8 mouse cellular contexts compared by ENCODE assay signal in the genomic region with DNA sequence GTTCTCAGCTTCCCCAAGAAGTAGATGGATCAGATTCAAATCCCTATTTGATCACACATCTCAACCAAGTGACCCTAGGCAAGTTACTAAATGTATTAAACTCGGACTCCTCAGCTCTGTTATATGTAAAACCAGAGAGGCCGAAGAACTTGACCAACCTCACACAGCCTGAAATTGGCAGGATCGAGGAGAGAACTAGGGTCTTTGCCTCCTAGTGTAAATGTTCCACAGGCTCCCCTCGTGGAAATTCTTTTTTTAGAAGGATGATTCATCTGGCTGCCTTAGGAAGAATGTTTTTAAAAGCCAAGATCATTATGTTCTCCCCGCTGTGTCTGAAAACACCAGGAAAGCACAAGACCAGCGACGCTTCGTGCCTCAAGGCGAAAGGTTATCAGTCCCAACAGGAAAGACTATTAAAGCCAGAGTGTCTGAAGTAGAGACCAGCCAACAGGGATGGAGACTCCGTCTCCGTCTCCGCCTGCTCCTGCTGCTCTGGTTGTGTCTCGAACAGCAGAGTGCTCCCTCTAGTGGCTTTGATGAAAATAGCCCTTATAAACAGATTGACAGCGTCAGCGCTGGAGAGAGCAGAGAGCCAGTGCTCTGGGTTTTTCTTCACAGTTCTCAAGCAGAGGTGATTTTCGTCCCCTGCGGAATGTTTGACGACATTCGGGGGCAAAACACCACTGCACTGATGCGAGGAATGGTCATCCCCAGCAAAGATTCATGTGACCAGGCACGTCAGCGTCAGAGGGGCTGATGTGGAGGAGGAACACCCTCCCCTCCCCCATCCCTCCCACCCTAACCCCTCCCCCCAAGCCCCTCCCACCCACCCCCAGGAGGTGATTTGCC. TPM values are rescaled to one million over a fixed set of nuclear protein-coding genes. Genes with fewer than 3 reads are reported as not detected.
DNase-seq lines count a peak whose midpoint lies in the region; ATAC-seq and TF ChIP-seq lines count a peak whose summit lies in the region.

No protein-coding gene starts in this region.

- H3K9me3 ChIP-seq in forebrain, postnatal 0 days (ENCODE audit: low read length) = no peaks in the 10 kb centered on the region
- no peaks in the 10 kb centered on the region for H3K9me3 ChIP-seq in lung, embryonic 14.5 days (ENCODE audit: low read depth, low read length)

- H3K27me3 ChIP-seq in cerebellum, adult 2 months (ENCODE audit: control insufficient read depth, insufficient read depth, low read length) = no peaks in the 10 kb centered on the region
- H3K27me3 ChIP-seq in forebrain, postnatal 0 days (ENCODE audit: insufficient read depth, low read length) = no peaks in the 10 kb centered on the region
- no peaks in the 10 kb centered on the region for H3K27me3 ChIP-seq in lung, embryonic 14.5 days (ENCODE audit: insufficient read depth, low read length)

- no peaks in the 10 kb centered on the region for H3K36me3 ChIP-seq in forebrain, postnatal 0 days (ENCODE audit: insufficient read depth)
- H3K36me3 ChIP-seq in lung, embryonic 14.5 days (ENCODE audit: insufficient read depth) = no peaks in the 10 kb centered on the region

- 8% methylated on average over 22 of the region's 22 CpGs for WGBS in cerebellum, adult 2 months
- WGBS in forebrain, postnatal 0 days = 10% methylated on average over 22 of the region's 22 CpGs
- 8% methylated on average over 22 of the region's 22 CpGs for WGBS in lung, embryonic 14.5 days

- peak; percentile 92 for DNase-seq in MN1 (ENCODE audit: low spot score)
- peak; percentile 78 to 87 for DNase-seq in cerebellum, adult 2 months
- peak; percentile 94 for DNase-seq in forebrain, postnatal 0 days
- peak; percentile 75 for DNase-seq in layer of hippocampus, adult 8-10 months (ENCODE audit: low spot score in 2 of 2)
- DNase-seq in lung, embryonic 14.5 days = peak; percentile 95
- DNase-seq in thymus, postnatal 0 days (ENCODE audit: low spot score) = peak; percentile 89

- no peaks in the 10 kb centered on the region for H3K4me1 ChIP-seq in cerebellum, adult 2 months (ENCODE audit: control insufficient read depth, insufficient read depth, low read length)
- H3K4me1 ChIP-seq in forebrain, postnatal 0 days (ENCODE audit: insufficient read depth) = no peaks in the 10 kb centered on the region
- H3K4me1 ChIP-seq in lung, embryonic 14.5 days (ENCODE audit: insufficient read depth) = no peaks in the 10 kb centered on the region

- peak overlapping the region; percentile 47 for H3K4me2 ChIP-seq in forebrain, postnatal 0 days (ENCODE audit: low read depth)
- H3K4me2 ChIP-seq in lung, embryonic 14.5 days = peak overlapping the region; percentile 55

- peak overlapping the region; percentile 76 for H3K4me3 ChIP-seq in cerebellum, adult 2 months (replicated peaks; ENCODE audit: insufficient read depth, low read depth, low read length)
- peak overlapping the region; percentile 36 for H3K4me3 ChIP-seq in forebrain, postnatal 0 days (ENCODE audit: low read depth, low read length)
- H3K4me3 ChIP-seq in lung, embryonic 14.5 days (ENCODE audit: low read depth, low read length) = peak overlapping the region; percentile 27; the same call in 1 of the 2 replicates

- peak; percentile 90 for TF ChIP-seq CTCF in cerebellum, adult 2 months (IDR thresholded peaks at IDR 0.05; ENCODE audit: borderline replicate concordance, insufficient read depth, low read depth, low read length)
- TF ChIP-seq CTCF in forebrain, postnatal 0 days (IDR thresholded peaks at IDR 0.05; ENCODE audit: low read depth) = peak; percentile 93
- TF ChIP-seq CTCF in lung, embryonic 14.5 days (IDR thresholded peaks at IDR 0.05; ENCODE audit: low read depth) = peak; percentile 91

- H3K27ac ChIP-seq in cerebellum, adult 2 months (ENCODE audit: insufficient read depth, low read length) = peak overlapping the region; percentile 12; the same call in 1 of the 2 replicates
- H3K27ac ChIP-seq in forebrain, postnatal 0 days (ENCODE audit: low read depth, low read length) = peak overlapping the region; percentile 76
- H3K27ac ChIP-seq in lung, embryonic 14.5 days (ENCODE audit: low read depth) = no peak overlapping the region; the same call in 1 of the 2 replicates

- peak; percentile 21; the same call in 1 of the 2 replicates for TF ChIP-seq POLR2A in cerebellum, adult 2 months (IDR thresholded peaks at IDR 0.05; ENCODE audit: borderline replicate concordance, insufficient read depth, low read length)

- ATAC-seq in forebrain, postnatal 0 days = peak; percentile 97
- peak; percentile 97 to 99 for ATAC-seq in hematopoietic stem cell, adult 5-6 weeks (replicated peaks in 1 of 2; ENCODE audit: insufficient read depth in 1 of 2, low FRiP score in 2 of 2, low TSS enrichment in 1 of 2, low read depth in 1 of 2, poor library complexity in 2 of 2, severe bottlenecking in 2 of 2)
- ATAC-seq in lung, embryonic 14.5 days (ENCODE audit: insufficient read depth) = peak; percentile 92
- ATAC-seq in neutrophil, adult 5-6 weeks (ENCODE audit: extremely low read depth, insufficient number of reproducible peaks, low FRiP score, poor library complexity, severe bottlenecking) = peak; percentile 92

- H3K9ac ChIP-seq in forebrain, postnatal 0 days = peak overlapping the region; percentile 48; the same call in 1 of the 2 replicates
- 0 out of 2 replicates have a peak overlapping the region, but pooled peaks have one; percentile 40 for H3K9ac ChIP-seq in lung, embryonic 14.5 days

RNA-seq across cellular contexts. Expression of a gene that starts 6.3 kb away (rescaled TPM):
- 19.2 and 21.5 TPM in 2 replicates for polyA plus RNA-seq in cerebellum, adult 2 months (2012; rRNA removed)
- 57.6 and 68.3 TPM in 2 replicates for total RNA-seq in forebrain, postnatal 0 days (2014; rRNA removed)
- 31.8 and 44.2 TPM in 2 replicates for polyA plus RNA-seq in forebrain, postnatal 0 days (2015; fragmentation: Nextera tagmentation; extraction: Ambion mirVana)
- 50.5 and 62.1 TPM in 2 replicates for total RNA-seq in hematopoietic stem cell, adult 5-6 weeks (2017)
- 10 to 100 TPM; 57.5 to 68.1 (median 62.3) TPM for total RNA-seq in layer of hippocampus, adult 8-10 months (2022)
- polyA plus RNA-seq in lung, embryonic 14.5 days (2014; fragmentation: Nextera tagmentation; extraction: Ambion mirVana) = 24.5 and 24.6 TPM in 2 replicates
- total RNA-seq in neutrophil, adult 5-6 weeks (2017) = 31.0 and 31.3 TPM in 2 replicates
- 21.1 and 21.4 TPM in 2 replicates for polyA plus RNA-seq in thymus, postnatal 0 days (2015; fragmentation: Nextera tagmentation; extraction: Ambion mirVana)
